Mouse (Mus musculus) brown adipose tissue, adult 24 weeks (tissue): Measurements from ENCODE around the gene Vapb. TPM values are rescaled to one million over a fixed set of nuclear protein-coding genes. Genes with fewer than 3 reads are reported as not detected.
"Not testable (repeated sequence)": the region's sequence is repeated elsewhere in the genome, so short reads cannot be mapped to it uniquely, and the experiment has no call there.

Source experiments
- H3K27ac ChIP-seq: fragments of 200-500 bp; replicated peaks from 2 replicates; pipeline ENCODE4 v1.5.1; 2012; ENCODE audit warnings: low read depth, mild to moderate bottlenecking, low read length
- H3K4me1 ChIP-seq: fragments of 200-500 bp; 2 replicates; pipeline ENCODE4 v1.6.1; 2012; ENCODE audit warnings: low read length, mixed read lengths; ENCODE audit not compliant: control insufficient read depth, insufficient read depth, insufficient read length
- H3K4me3 ChIP-seq: fragments of 200-500 bp; 2 replicates; pipeline ENCODE4 v1.5.1; 2012; ENCODE audit warnings: low read depth, mild to moderate bottlenecking, low read length, moderate library complexity; ENCODE audit not compliant: insufficient read depth
- polyA plus RNA-seq: library from polyadenylated mRNA; stranded (reverse); fragments of >200 nt; gene quantifications from 2 replicates; pipeline ENCODE4 v1.2.4, GENCODE M21; 2012; ENCODE audit not compliant: missing spikeins, insufficient read depth, insufficient read length

The Vapb gene
- polyA plus RNA-seq: 74.1 and 75.7 TPM in 2 replicates

DNA sequence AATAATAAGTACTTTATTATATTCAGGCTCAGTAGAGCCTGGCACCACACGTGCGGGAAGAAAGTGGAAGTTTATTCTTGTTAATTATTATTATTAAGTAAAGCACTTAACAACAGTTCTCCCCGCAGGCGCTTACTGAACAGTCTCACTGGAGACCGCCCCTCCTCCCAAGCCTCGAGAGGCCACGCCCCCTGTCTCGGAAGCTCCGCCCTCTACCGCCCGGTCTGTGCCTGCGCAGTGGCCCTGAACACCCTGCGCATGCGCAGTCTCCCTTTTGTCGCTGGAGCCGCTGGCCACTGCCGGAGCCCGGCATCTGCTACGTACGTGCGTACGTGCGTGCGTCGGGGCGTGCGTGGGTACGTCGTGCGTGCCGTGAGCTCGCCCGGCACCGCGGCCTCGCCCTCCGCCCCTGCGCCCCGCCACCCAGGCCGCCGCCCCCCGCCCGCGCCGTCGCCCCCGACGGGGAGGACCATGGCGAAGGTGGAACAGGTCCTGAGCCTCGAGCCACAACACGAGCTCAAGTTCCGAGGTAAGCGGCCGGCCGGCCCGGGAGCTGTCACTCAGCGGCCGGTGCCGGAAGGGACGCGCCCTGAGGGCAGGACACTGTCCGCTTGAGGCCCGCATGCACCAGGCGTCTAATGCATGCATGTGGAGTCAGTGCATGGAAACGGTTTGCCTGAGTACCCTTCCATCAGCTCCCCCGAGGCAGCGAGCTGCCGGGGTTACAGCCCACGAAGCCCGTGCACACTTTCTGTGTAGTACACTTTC, at the start of gene Vapb:
Gene Vapb, plus strand, starts transcription at position 290 of the 768 bp plus-strand sequence.
- peak within 1 kb of the TSS; percentile 87 for H3K4me3 ChIP-seq
- 0 out of 2 replicates have a peak within 1 kb of the TSS, but pooled peaks have one; percentile 47 for H3K27ac ChIP-seq
- H3K4me1 ChIP-seq: peaks cover 30% of the 10 kb centered on the region

DNA sequence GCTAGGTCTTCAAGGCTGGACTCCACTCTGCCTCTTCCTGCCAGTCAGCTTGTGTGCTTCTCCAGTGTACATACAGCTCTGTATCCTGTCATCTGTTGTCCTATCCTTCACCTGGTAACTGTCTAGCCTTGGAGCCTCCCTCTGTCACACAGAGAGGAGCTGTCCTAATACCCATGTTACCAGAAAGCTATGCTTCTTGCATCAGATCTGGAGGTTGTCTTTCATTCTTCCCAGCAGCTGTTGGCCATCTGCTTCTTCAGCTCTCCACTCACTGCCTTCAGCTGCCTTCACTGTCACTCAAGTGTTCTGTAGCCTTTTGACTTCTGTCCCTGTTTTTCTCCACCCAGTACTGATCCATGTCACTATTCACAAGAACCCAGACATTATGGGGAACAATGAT, 47.5 kb upstream of the Vapb start:
- no peak overlapping the region for H3K27ac ChIP-seq
- no peaks in the 10 kb centered on the region for H3K4me1 ChIP-seq

DNA sequence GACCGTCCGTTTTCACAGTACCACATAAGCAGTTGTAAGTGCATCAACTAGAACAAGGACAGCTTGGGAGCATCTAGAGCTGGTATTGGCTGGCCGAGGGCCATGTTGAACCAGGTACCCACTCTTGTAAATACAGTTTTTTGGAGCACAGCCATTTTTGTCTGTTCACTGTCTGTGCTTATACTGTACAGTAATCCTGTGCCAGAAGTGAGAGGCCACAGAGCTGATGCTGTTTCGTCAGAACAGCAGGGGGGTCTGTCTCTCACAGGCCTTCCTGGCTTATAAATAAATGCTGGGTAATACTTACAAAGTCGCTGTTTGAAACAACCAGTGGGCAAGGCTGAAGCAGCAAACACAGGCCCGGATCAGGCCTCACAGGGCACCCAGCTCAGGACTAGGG, 45.6 kb upstream of the Vapb start:
- Histone ChIP-seq H3K4me1 (no peaks in the 10 kb centered on the region), H3K4me3 (no peak overlapping the region), H3K27ac (no peak overlapping the region)

More for the DNA sequence above, 47.5 kb upstream of the Vapb start:
- no peak overlapping the region for H3K4me3 ChIP-seq

DNA sequence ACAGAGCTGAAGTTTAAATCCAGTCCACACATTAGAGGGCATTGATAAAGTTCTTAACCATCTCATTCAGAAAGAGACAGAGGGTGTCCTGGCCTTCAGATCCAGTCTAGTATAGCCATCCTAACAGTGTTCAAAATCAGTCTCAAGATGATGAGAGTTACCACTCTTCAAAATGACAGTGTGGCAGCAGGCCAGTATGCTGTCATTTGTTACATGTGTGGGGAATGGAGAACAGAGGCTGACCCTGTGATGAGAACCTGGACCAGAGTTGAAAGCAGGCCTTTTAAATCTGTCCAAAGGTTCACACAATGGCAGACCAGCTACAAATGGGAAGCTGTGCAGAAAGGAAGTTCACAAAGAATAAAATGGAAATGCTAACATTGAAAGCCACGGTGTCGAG, 44.6 kb upstream of the Vapb start:
- Histone ChIP-seq H3K27ac (no peak overlapping the region), H3K4me1 (no peaks in the 10 kb centered on the region), H3K4me3 (no peak overlapping the region)

DNA sequence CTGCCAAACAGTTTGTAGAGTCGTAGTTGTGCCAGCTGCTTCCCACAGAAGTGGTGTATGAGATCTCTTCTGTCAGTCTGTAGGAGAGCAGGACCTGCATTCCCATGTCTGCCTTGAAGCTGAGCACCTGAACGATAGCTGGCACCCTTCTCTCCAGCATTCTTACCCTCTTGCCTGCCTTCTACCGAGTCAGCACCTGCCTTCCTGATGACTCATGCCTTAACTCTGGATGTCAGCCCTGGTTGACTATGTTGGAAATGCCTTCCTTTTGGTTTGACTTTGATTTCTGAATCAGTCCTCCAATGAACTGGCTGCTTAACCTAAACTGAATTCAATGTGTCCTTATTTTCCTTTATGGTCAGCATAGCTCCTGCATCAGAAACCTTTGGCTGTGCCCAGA, 38.5 kb upstream of the Vapb start:
- no peak overlapping the region for H3K27ac ChIP-seq
- H3K4me3 ChIP-seq: no peak overlapping the region
- H3K4me1 ChIP-seq: peaks cover 6% of the 10 kb centered on the region; the same call in 1 of the 2 replicates

DNA sequence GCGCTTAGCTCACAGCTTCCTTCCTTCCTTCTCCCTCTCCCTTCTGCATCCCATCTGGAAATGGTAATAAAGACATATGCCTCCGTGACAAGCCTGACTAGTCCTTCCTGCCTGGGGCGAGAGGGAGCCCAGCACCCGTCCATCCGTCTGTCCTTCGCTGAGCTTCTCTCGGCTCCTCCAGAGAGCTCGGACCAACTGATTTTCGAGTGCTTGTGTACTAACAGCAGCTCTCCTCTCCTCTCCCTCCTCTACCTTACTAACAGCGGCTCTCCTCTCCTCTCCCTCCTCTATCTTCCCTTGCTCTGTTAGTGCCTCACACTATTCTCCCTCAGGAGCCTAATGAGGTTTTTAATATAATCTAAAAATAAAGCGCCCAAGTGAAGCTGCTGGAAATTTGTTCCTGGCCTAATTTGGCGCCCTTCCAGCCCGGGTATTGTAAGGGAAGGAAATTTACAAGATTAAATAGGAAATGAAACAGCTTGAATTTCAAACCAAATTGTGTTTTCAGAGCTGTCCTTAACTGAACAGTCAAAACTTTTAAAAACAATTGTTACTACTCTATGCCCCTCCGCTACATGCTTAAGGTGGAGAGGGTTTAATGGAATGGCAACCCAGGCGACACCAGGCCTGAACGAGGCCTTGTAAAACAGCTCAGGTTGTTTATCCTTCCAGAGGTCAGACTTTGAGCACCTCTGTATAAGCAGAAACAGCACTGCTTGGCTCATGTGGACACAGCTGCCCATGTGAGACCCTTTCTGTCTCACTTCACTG, 35.0 kb upstream of the Vapb start:
- H3K4me1 ChIP-seq: peaks cover 6% of the 10 kb centered on the region; the same call in 1 of the 2 replicates
- H3K4me3 ChIP-seq: no peak overlapping the region
- H3K27ac ChIP-seq: peak overlapping the region; percentile 64

DNA sequence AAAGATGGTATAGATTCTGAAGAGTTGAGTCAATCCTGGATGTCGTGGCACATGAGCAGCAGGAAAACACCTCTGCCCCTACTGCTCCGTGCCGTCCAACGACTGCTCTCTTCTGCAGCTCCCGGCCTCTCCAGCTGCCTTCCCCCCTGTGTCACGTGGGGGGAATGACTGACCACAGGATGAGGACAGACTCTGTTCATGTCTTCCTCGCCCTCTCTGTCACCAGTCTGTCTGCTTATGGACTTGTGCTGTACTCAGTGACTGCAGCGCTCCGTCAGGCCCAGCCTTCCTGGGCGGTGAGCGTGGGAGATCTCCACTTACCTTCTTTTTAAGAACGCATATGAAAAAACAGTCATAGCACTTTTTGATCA, 34.5 kb upstream of the Vapb start:
- Histone ChIP-seq H3K27ac (peak overlapping the region; percentile 64), H3K4me3 (no peak overlapping the region)

DNA sequence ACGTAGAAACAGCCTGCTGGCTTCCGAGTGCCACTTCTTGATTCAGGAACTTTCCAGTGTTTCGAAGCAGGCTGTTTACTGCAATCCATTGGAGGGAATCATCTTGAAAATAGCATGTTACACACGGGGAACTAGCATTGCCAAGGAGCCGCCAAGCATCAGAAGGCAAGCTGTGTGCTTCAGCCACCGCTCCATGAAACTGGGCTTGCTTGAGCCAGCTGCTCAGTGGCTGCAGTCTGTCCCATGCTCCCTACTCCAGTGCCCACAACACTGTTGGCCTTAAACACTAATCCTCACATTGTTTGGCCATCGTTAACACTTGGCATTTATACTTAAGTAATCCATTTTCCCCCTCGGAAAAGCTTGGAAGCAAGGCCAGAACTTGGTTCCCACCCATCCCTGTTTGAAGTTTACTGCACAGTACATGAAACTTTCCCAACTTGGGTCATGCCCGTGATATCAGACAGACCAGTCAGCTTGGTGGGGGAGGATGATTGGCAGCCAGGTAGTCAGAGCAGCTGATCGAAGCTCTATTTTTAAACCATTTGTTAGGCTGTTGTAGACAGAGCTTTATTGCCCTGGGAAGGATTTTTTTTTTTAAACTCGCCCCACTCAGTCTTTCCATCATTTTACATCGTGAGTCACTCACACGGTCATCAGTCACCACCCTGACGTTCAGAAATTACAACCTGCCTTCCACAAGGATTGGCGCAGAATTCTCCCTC, 31.3 kb upstream of the Vapb start:
- Histone ChIP-seq H3K4me1 (peaks cover 6% of the 10 kb centered on the region; the same call in 1 of the 2 replicates), H3K27ac (no peak overlapping the region), H3K4me3 (no peak overlapping the region)

More for the DNA sequence above, 34.5 kb upstream of the Vapb start:
- H3K4me1 ChIP-seq: peaks cover 6% of the 10 kb centered on the region; the same call in 1 of the 2 replicates

- H3K27ac ChIP-seq: not testable (repeated sequence)
Observed at GRCm38 (mm10) chr2:173707626-173708025, 29.7 kb upstream of the Vapb start.

GRCm38 (mm10) chr2:173710193-173710592, 27.1 kb upstream of the Vapb start:
- no peak overlapping the region for H3K4me3 ChIP-seq
- no peak overlapping the region for H3K27ac ChIP-seq
- no peaks in the 10 kb centered on the region for H3K4me1 ChIP-seq

More at GRCm38 (mm10) chr2:173707626-173708025, 29.7 kb upstream of the Vapb start:
- H3K4me1 ChIP-seq, H3K4me3 ChIP-seq: not testable (repeated sequence)

- Histone ChIP-seq H3K27ac (no peak overlapping the region), H3K4me3 (no peak overlapping the region), H3K4me1 (no peaks in the 10 kb centered on the region)
Observed at GRCm38 (mm10) chr2:173712656-173713055, 24.7 kb upstream of the Vapb start.

GRCm38 (mm10) chr2:173713241-173713640, 24.1 kb upstream of the Vapb start:
- no peak overlapping the region for H3K4me3 ChIP-seq
- no peak overlapping the region for H3K27ac ChIP-seq
- no peaks in the 10 kb centered on the region for H3K4me1 ChIP-seq

- no peaks in the 10 kb centered on the region for H3K4me1 ChIP-seq
- no peak overlapping the region for H3K27ac ChIP-seq
- H3K4me3 ChIP-seq: no peak overlapping the region
Observed at GRCm38 (mm10) chr2:173714620-173715218, 22.6 kb upstream of the Vapb start.

DNA sequence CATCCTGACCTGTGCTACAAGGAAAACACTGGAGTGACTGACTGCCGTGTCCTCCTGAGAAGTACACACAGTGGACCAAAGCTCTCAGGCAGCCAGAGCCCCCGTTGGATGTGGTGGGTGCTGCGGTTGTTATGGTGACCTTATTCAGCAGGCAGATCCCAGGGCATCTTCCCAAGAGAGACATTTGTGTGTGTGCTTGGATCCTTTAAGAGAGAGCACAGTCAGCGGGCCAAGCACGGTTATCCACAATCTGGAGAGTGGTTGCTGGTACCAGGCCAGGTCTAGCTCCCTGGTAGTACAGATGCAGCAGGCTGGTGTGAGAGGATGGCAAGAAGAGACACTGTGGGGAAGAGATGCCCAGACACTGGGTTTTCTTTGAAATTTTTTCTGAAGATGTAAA, 20.3 kb upstream of the Vapb start:
- Histone ChIP-seq H3K27ac (no peak overlapping the region), H3K4me1 (no peaks in the 10 kb centered on the region)

GRCm38 (mm10) chr2:173719115-173719514, 18.2 kb upstream of the Vapb start, which contains the start of gene 1700010B08Rik:
Gene 1700010B08Rik, plus strand, starts transcription at chr2:173719415.
- H3K27ac ChIP-seq, H3K4me3 ChIP-seq, H3K4me1 ChIP-seq: not testable (repeated sequence)

More for the DNA sequence above, 20.3 kb upstream of the Vapb start:
- H3K4me3 ChIP-seq: no peak overlapping the region
